Mouse (Mus musculus) C2C12 (cell line): ENCODE data around the gene Clip2. TPM values are rescaled to one million over a fixed set of nuclear protein-coding genes. Genes with fewer than 3 reads are reported as not detected.

ENCODE experiments used
- H3K27me3 ChIP-seq: one replicate; pipeline ENCODE4 v1.6.1; 2011; ENCODE audit not compliant: control insufficient read depth, insufficient read depth, insufficient read length
- H3K36me3 ChIP-seq: one replicate; pipeline ENCODE4 v1.6.1; 2011; ENCODE audit not compliant: control insufficient read depth, insufficient read depth
- H3K4me3 ChIP-seq: one replicate; pipeline ENCODE4 v1.5.1; 2011; ENCODE audit warnings: mild to moderate bottlenecking, control low read depth; ENCODE audit not compliant: poor library complexity, insufficient read depth, severe bottlenecking
- H3K79me2 ChIP-seq: one replicate; pipeline ENCODE4 v1.6.1; 2011; ENCODE audit not compliant: control insufficient read depth, insufficient read depth
- H3K79me3 ChIP-seq: one replicate; pipeline ENCODE4 v1.6.1; 2011; ENCODE audit warnings: low read depth, control low read depth
- H3ac ChIP-seq: one replicate; pipeline ENCODE3; 2011; ENCODE audit warnings: low read depth; ENCODE audit not compliant: control insufficient read depth, insufficient read length
- CEBPB ChIP-seq: IDR thresholded peaks from one replicate; pipeline ENCODE4 v1.6.1; 2011; ENCODE audit warnings: low read depth, mild to moderate bottlenecking, control low read depth, moderate library complexity
- CTCF ChIP-seq: IDR thresholded peaks from one replicate; pipeline ENCODE4 v1.5.1; 2011; ENCODE audit not compliant: control insufficient read depth, insufficient read depth, insufficient read length
- FOSL1 ChIP-seq: IDR thresholded peaks from one replicate; pipeline ENCODE4 v1.8.0; 2011; ENCODE audit warnings: mild to moderate bottlenecking, low read length; ENCODE audit not compliant: poor library complexity, insufficient read depth, severe bottlenecking
- MAX ChIP-seq: IDR thresholded peaks from one replicate; pipeline ENCODE4 v1.6.1; 2011; ENCODE audit warnings: mild to moderate bottlenecking, control low read depth
- MYOD1 ChIP-seq: IDR thresholded peaks from one replicate; pipeline ENCODE4 v1.6.1; 2011; ENCODE audit warnings: low read depth; ENCODE audit not compliant: control insufficient read depth, insufficient read length
- MYOG ChIP-seq: IDR thresholded peaks from one replicate; pipeline ENCODE4 v1.6.1; 2011; ENCODE audit not compliant: control insufficient read depth, insufficient read length; ENCODE audit errors: extremely low read depth
- USF1 ChIP-seq: IDR thresholded peaks from one replicate; pipeline ENCODE4 v1.6.1; 2011; ENCODE audit warnings: low read depth, mild to moderate bottlenecking, control low read depth, moderate library complexity
- polyA plus RNA-seq: library from polyadenylated mRNA; unstranded; fragments of >200 nt; fragmentation: generic; extraction: Trizol; gene quantifications from one replicate; pipeline ENCODE4 v1.2.1, GENCODE M21; 2012; ENCODE audit warnings: missing spikeins

The Clip2 gene
- polyA plus RNA-seq, 1 experiment, result 15.7 TPM

GRCm38 (mm10) chr5:134507307-134507706 is 44.9 kb downstream of the Clip2 start:
- Histone ChIP-seq H3K79me2 (no peaks in the 10 kb centered on the region), H3K79me3 (no peaks in the 10 kb centered on the region), H3ac (no peak overlapping the region), H3K27me3 (no peaks in the 10 kb centered on the region), H3K4me3 (no peak overlapping the region), H3K36me3 (peaks cover 12% of the 10 kb centered on the region)
- TF ChIP-seq MAX (no peak), CEBPB (no peak), MYOG (no peak), CTCF (peak; percentile 75), FOSL1 (no peak), MYOD1 (no peak)

DNA sequence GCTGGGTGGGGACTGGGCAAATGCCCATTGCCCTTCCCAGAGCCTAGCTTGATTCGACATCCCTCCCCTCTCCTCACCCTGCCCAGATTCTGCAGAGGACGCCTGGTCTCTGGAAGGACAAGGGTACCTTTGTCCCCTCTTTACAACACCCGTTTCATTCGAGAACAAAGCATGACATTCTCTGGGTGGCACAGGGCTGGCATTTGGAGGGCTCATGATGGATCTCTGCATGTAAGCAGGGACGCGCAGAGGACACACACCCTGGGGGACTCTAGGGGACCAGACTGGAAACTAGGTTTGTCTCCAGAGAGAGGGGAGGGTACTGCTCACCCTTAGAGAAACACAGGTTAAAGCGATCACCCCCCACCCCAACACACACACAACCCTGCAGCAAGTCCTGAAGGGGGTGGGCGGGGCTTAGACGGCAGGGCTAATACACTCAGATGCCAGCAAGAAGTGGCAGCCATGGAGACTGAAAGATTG is 46.4 kb downstream of the Clip2 start:
- peaks cover 9% of the 10 kb centered on the region for H3K36me3 ChIP-seq
- TF ChIP-seq USF1 (no peak), CTCF (no peak), MYOG (no peak), FOSL1 (no peak), CEBPB (no peak), MYOD1 (no peak), MAX (no peak)
- H3K4me3 ChIP-seq, result no peak overlapping the region
- no peak overlapping the region for H3ac ChIP-seq
- H3K79me2 ChIP-seq, result no peaks in the 10 kb centered on the region
- H3K27me3 ChIP-seq, result no peaks in the 10 kb centered on the region
- H3K79me3 ChIP-seq, result no peaks in the 10 kb centered on the region

GRCm38 (mm10) chr5:134502591-134502990 is 49.6 kb downstream of the Clip2 start:
- Histone ChIP-seq H3K79me2 (no peaks in the 10 kb centered on the region), H3ac (no peak overlapping the region), H3K36me3 (peaks cover 6% of the 10 kb centered on the region), H3K27me3 (no peaks in the 10 kb centered on the region), H3K4me3 (no peak overlapping the region), H3K79me3 (no peaks in the 10 kb centered on the region)
- TF ChIP-seq USF1, result no peak
- TF ChIP-seq MYOD1, result no peak
- no peak for TF ChIP-seq FOSL1
- no peak for TF ChIP-seq MAX
- TF ChIP-seq CEBPB, result no peak
- no peak for TF ChIP-seq MYOG
- no peak for TF ChIP-seq CTCF

DNA sequence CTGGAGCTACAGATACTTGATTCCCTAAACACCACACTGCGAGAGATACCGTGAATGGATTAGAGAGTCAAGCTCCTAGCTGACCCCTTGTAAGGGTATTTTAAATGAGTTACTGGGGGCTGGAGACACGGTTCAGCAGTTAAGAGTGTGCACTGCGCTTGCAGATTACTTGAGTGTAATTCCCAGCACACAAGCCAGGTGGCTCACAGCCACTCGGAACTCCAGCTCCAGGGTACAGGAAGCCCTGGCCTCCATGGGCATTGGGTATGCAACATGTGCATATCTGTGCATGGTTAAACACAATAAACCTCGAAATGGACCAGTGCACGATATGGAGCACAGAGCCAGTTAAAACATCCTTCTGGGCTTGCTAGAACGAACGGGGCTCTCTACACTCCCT is 50.8 kb downstream of the Clip2 start:
- Histone ChIP-seq H3K79me2 (no peaks in the 10 kb centered on the region), H3K4me3 (no peak overlapping the region), H3K79me3 (no peaks in the 10 kb centered on the region), H3K36me3 (peaks cover 4% of the 10 kb centered on the region), H3ac (no peak overlapping the region), H3K27me3 (no peaks in the 10 kb centered on the region)
- no peak for TF ChIP-seq MYOD1
- no peak for TF ChIP-seq FOSL1
- no peak for TF ChIP-seq MAX
- no peak for TF ChIP-seq CEBPB
- no peak for TF ChIP-seq CTCF
- no peak for TF ChIP-seq MYOG
- no peak for TF ChIP-seq USF1

GRCm38 (mm10) chr5:134500681-134501080 is 51.6 kb downstream of the Clip2 start:
- Histone ChIP-seq H3K36me3 (peaks cover 4% of the 10 kb centered on the region), H3K79me3 (no peaks in the 10 kb centered on the region), H3K27me3 (no peaks in the 10 kb centered on the region), H3ac (no peak overlapping the region), H3K4me3 (no peak overlapping the region), H3K79me2 (no peaks in the 10 kb centered on the region)
- TF ChIP-seq FOSL1 (no peak), MYOG (no peak), CEBPB (no peak), MAX (no peak), CTCF (no peak), USF1 (no peak), MYOD1 (no peak)

DNA sequence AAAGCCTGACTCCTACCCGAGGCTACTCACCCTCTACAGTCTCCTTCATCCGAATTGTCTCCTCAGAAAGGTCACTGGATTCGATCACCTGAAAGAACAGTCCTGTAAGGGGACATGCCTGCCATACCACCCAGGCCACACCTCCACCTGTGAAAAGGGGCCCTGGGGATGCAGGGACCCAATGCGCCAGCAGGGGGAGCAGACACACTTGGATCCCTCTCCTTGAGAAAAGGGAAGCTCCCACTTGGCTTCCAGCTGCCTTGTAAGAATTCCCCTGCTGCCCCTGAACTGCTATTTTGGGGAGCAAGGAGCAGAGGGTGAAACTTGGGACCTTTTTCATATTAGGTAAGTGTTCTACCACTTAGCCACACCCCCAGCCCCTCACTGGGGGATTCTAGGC is 52.2 kb downstream of the Clip2 start:
- Histone ChIP-seq H3K79me3 (no peaks in the 10 kb centered on the region), H3ac (no peak overlapping the region), H3K27me3 (no peaks in the 10 kb centered on the region), H3K79me2 (no peaks in the 10 kb centered on the region), H3K36me3 (peaks cover 4% of the 10 kb centered on the region), H3K4me3 (no peak overlapping the region)
- TF ChIP-seq CTCF (peak; percentile 61), CEBPB (no peak)
